Mouse (Mus musculus) urinary bladder, adult 2 months (tissue): ENCODE measurements around the gene Olfr884. TPM values are rescaled to one million over a fixed set of nuclear protein-coding genes. Genes with fewer than 3 reads are reported as not detected.

Experiments
- DNase-seq: peaks from one replicate; pipeline ENCODE4 v3.0.0; 2022; ENCODE audit warnings: low spot score
- polyA plus RNA-seq: library from polyadenylated mRNA; depleted of rRNA; stranded (reverse); fragments of >200 nt; gene quantifications from 2 replicates; pipeline ENCODE4 v1.2.3, GENCODE M21; 2012; rRNA removed

Gene Olfr884
- polyA plus RNA-seq = not detected in 2 replicates

DNA sequence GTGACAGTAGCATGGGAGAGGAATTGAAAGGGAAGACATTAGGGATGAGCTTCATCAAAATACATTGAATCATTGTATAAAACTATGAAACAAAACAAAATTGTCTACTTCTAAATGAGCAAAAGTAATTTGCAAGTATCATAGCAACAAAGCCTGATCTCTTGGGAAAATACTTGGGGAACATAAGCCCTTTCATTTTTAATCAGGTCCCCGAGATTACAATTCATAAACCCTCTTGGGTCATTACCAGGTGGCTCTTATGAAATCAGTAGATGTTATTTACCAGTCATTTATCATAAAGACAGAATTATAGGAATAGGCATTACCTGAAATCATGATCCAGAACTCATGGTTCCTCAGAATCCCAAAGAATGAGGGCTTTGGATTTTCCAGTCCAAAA is at the start of gene Olfr884:
TSS of gene Olfr884 (plus strand) at position 301 of the 400 bp plus-strand sequence.
- DNase-seq = no peak

DNA sequence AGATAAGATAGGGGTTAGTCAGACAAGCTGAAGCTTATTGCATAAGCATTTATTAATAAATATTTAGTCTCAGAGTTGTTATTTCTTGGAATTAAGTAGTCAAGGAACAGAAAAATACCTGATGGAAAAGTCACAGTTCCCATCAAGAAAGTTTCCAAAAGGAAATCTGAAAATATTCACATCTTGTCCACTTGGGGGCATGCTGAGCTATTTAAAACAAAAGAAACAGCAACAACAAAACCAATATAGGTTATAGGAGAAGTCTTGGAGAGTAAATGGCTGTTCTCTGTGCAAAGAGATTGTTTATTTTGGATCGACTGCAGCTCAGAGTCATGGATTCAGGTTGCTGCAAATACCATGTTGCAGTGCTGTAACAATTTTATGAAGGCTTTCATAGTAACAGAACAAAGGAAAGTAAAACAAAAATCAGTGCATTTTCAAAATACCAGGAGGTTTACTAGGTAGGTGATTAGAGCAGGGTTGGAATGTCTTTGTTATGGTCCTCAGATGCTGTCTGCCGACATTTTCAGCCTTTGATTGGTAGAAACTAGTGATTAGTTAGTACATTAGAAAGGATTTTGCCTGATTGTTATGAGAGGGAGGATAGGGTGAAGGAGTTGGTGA is 47.7 kb upstream of the Olfr884 start:
- no peak for DNase-seq

DNA sequence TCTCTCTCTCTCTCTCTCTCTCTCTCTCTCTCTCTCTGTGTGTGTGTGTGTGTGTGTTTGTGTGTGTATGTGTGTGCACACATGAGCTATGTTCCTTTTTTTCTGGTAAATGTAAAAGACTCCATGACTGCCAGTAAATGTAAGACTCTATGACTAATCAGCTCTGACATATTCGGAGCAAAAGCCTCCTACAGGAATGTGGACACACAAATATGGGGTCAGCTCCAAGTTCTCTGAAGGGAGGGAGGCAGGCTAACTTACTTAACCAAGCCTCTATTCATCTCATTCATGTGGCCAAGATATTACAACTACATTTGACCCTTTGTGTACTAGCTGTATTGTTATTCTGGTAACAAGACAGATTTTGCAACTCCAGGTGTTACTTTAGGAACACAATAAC is 46.3 kb upstream of the Olfr884 start:
- no peak for DNase-seq

DNA sequence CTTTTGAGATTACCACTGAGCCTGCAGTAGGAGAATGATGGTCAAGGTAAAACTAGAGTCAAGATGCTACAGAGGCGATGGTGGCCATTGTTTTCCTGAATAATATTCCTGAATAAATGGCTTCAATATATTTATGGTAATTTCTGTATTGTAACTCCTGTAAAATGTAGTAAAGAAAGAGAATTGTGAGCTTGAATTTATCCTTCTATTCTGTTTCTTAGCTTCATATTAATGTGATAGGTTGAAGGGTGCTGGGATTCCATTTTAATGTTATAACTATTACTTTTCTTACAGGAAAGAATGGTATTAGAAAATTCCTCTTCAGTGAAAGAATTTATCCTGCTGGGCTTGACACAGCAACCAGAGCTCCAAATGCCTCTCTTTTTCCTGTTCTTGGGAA is 20.8 kb upstream of the Olfr884 start, which contains the start of gene Olfr883:
TSS of gene Olfr883 (plus strand) at position 301 of the 400 bp plus-strand sequence.
- no peak for DNase-seq

DNA sequence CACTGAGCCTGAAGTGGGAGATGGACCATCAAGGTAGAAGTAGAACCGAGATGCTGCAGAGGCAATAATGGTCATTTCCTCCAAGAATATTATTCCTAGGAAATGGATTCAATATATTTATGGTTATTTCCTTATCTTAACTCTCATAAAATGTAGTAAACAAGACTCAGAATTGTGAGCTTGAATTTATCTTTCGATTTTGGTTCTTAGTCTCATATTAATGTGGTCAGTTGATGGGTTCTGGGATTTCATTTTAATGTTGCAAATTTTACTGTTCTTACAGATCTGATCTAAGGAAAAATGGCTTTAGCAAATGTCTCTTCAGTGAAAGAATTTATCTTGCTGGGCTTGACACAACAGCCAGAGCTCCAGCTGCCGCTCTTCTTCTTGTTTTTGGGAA is 14.7 kb downstream of the Olfr884 start, which contains the start of gene Olfr885:
TSS of gene Olfr885 (plus strand) at position 301 of the 400 bp plus-strand sequence.
- DNase-seq = no peak

DNA sequence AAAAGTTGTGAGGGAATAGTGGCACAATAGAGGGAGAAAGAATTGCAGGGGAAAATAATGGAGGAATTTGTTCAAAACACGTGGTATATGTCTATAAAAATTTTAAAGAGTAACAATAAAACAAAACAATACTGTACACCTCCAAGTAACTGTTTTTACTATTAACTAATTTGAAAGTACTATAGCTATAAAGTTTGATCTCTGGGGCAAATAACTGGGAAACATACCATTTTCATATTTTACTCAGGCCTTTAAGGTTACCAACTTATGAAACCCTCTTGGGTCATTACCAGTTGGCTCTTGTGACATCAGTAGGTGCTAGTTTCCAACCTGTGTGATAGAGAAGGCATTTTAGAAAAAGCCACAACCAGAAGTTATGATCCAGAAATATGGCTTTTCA is 37.4 kb downstream of the Olfr884 start, which contains the start of gene Olfr887:
TSS of gene Olfr887 (plus strand) at position 301 of the 400 bp plus-strand sequence.
- no peak for DNase-seq

Other genes starting within 250 kb of the Olfr884 start
- gene Olfr876, start 243.5 kb upstream of the Olfr884 start, polyA plus RNA-seq = not detected in 2 replicates
- gene Olfr877, start 192.3 kb upstream of the Olfr884 start, polyA plus RNA-seq = not detected in 2 replicates
- gene Olfr145, start 149.8 kb upstream of the Olfr884 start, polyA plus RNA-seq = not detected in 2 replicates
- not detected in 2 replicates for gene Olfr878, start 128.7 kb upstream of the Olfr884 start, polyA plus RNA-seq
- not detected in 2 replicates for gene Olfr881, start 54.7 kb upstream of the Olfr884 start, polyA plus RNA-seq
- not detected in 2 replicates for gene Olfr883, start 20.7 kb upstream of the Olfr884 start, polyA plus RNA-seq
- not detected in 2 replicates for gene Olfr885, start 14.8 kb downstream of the Olfr884 start, polyA plus RNA-seq
- gene Olfr887, start 37.5 kb downstream of the Olfr884 start, polyA plus RNA-seq = not detected in 2 replicates
- gene Olfr888, start 61.6 kb downstream of the Olfr884 start, polyA plus RNA-seq = not detected in 2 replicates
- gene Olfr889, start 68.6 kb downstream of the Olfr884 start, polyA plus RNA-seq = not detected in 2 replicates
- not detected in 2 replicates for gene Olfr890, start 96.0 kb downstream of the Olfr884 start, polyA plus RNA-seq
- not detected in 2 replicates for gene Olfr891, start 134.3 kb downstream of the Olfr884 start, polyA plus RNA-seq
- gene Olfr893, start 161.8 kb downstream of the Olfr884 start, polyA plus RNA-seq = 0.18 and 0.36 TPM in 2 replicates
- gene Olfr894, start 171.5 kb downstream of the Olfr884 start, polyA plus RNA-seq = not detected in 2 replicates
- gene Olfr143, start 206.2 kb downstream of the Olfr884 start, polyA plus RNA-seq = 0.12 and 0.19 TPM in 2 replicates
- 0.27 and 0.48 TPM in 2 replicates for gene Olfr895, start 221.3 kb downstream of the Olfr884 start, polyA plus RNA-seq
- not detected in 2 replicates for gene Olfr896-ps1, start 244.6 kb downstream of the Olfr884 start, polyA plus RNA-seq